Mouse (Mus musculus) myocyte (in vitro differentiated cells): Measurements from ENCODE around the gene Nxt1. TPM values are rescaled to one million over a fixed set of nuclear protein-coding genes. Genes with fewer than 3 reads are reported as not detected.

Experiments used
- H3K27me3 ChIP-seq: one replicate; pipeline ENCODE4 v1.6.1; 2011; ENCODE audit not compliant: control insufficient read depth, insufficient read depth, insufficient read length
- H3K36me3 ChIP-seq: one replicate; pipeline ENCODE4 v1.6.1; 2011; ENCODE audit not compliant: control insufficient read depth, insufficient read depth
- H3K4me2 ChIP-seq: one replicate; pipeline ENCODE4 v1.6.1; 2011; ENCODE audit warnings: low read depth, control low read depth
- H3K4me3 ChIP-seq: one replicate; pipeline ENCODE4 v1.5.1; 2011; ENCODE audit warnings: mild to moderate bottlenecking, control low read depth, moderate library complexity
- H3K79me2 ChIP-seq: one replicate; pipeline ENCODE4 v1.6.1; 2011; ENCODE audit not compliant: control insufficient read depth, insufficient read depth
- H3ac ChIP-seq: one replicate; pipeline ENCODE4 v1.6.1; 2011; ENCODE audit not compliant: control insufficient read depth, insufficient read length
- CEBPB ChIP-seq: IDR thresholded peaks from 2 replicates; pipeline ENCODE4 v1.6.1; 2011; ENCODE audit warnings: mild to moderate bottlenecking, moderate library complexity; ENCODE audit not compliant: poor library complexity, insufficient read depth, severe bottlenecking
- E2F4 ChIP-seq: IDR thresholded peaks from one replicate; pipeline ENCODE4 v1.6.1; 2011; ENCODE audit warnings: mild to moderate bottlenecking, control low read depth, moderate library complexity; ENCODE audit not compliant: insufficient read depth
- MAX ChIP-seq: IDR thresholded peaks from one replicate; pipeline ENCODE4 v1.6.1; 2011; ENCODE audit warnings: low read depth, mild to moderate bottlenecking, control low read depth
- MYOD1 ChIP-seq, 3 experiments: IDR thresholded peaks; one replicate each; pipeline ENCODE4 v1.6.1; 2011; ENCODE audit warnings: control low read depth in 2 of 3, low read depth in 2 of 3, mild to moderate bottlenecking in 2 of 3, moderate library complexity in 1 of 3; ENCODE audit not compliant: insufficient read length in 2 of 3, control insufficient read depth in 1 of 3
- MYOG ChIP-seq, 3 experiments: IDR thresholded peaks; one replicate each; pipeline ENCODE4 v1.6.1; 2011; ENCODE audit warnings: control low read depth in 2 of 3, low read depth in 2 of 3, mild to moderate bottlenecking in 2 of 3; ENCODE audit not compliant: insufficient read length in 2 of 3, control insufficient read depth in 1 of 3, insufficient read depth in 1 of 3
- POLR2A ChIP-seq: IDR thresholded peaks from one replicate; pipeline ENCODE4 v1.6.1; 2011; ENCODE audit warnings: low read depth, mild to moderate bottlenecking, control low read depth, moderate library complexity; ENCODE audit not compliant: insufficient read length
- POLR2AphosphoS2 ChIP-seq: IDR thresholded peaks from one replicate; pipeline ENCODE4 v1.6.1; 2011; ENCODE audit warnings: low read depth, control low read depth; ENCODE audit not compliant: insufficient read length
- REST ChIP-seq: IDR thresholded peaks from one replicate; pipeline ENCODE4 v1.6.1; 2011; ENCODE audit warnings: mild to moderate bottlenecking, control low read depth, moderate library complexity; ENCODE audit not compliant: insufficient read depth, insufficient read length
- SRF ChIP-seq: IDR thresholded peaks from one replicate; pipeline ENCODE4 v1.6.1; 2011; ENCODE audit warnings: low read depth; ENCODE audit not compliant: control insufficient read depth, insufficient read length
- TCF12 ChIP-seq: IDR thresholded peaks from one replicate; pipeline ENCODE4 v1.6.1; 2011; ENCODE audit warnings: mild to moderate bottlenecking, control low read depth; ENCODE audit not compliant: poor library complexity, insufficient read depth, severe bottlenecking
- TCF3 ChIP-seq: IDR thresholded peaks from one replicate; pipeline ENCODE4 v1.6.1; 2011; ENCODE audit warnings: low read depth, control low read depth; ENCODE audit not compliant: insufficient read length
- USF1 ChIP-seq: IDR thresholded peaks from one replicate; pipeline ENCODE4 v1.6.1; 2011; ENCODE audit warnings: low read depth, mild to moderate bottlenecking, control low read depth, moderate library complexity
- polyA plus RNA-seq: library from polyadenylated mRNA; unstranded; fragments of >200 nt; fragmentation: generic; extraction: Trizol; gene quantifications from one replicate; pipeline ENCODE4 v1.2.1, GENCODE M21; 2012; ENCODE audit warnings: missing spikeins

Nxt1 gene
- polyA plus RNA-seq, 1 experiment: 36.8 TPM

- H3K36me3 ChIP-seq: no peaks in the 10 kb centered on the region
- no peak overlapping the region for H3ac ChIP-seq
- H3K4me2 ChIP-seq: no peak overlapping the region
- no peaks in the 10 kb centered on the region for H3K79me2 ChIP-seq
- H3K4me3 ChIP-seq: no peak overlapping the region
- H3K27me3 ChIP-seq: no peaks in the 10 kb centered on the region
- no peak for TF ChIP-seq SRF
- no peak for TF ChIP-seq POLR2A
- TF ChIP-seq E2F4: no peak
- no peak for TF ChIP-seq CEBPB
- TF ChIP-seq POLR2AphosphoS2: no peak
- no peak for TF ChIP-seq REST
- TF ChIP-seq TCF12: no peak
- TF ChIP-seq TCF3: no peak
- TF ChIP-seq MAX: no peak
- no peak for TF ChIP-seq MYOG (IDR thresholded peaks at IDR 0.05; ENCODE audit: control insufficient read depth in 1 of 3, insufficient read depth in 1 of 3, insufficient read length in 2 of 3, low read depth in 2 of 3)
- no peak for TF ChIP-seq MYOD1 (IDR thresholded peaks at IDR 0.05; ENCODE audit: control insufficient read depth in 1 of 3, insufficient read length in 2 of 3, low read depth in 2 of 3)
Measured at GRCm38 (mm10) chr2:148650587-148651357, 21.6 kb upstream of the Nxt1 start.

GRCm38 (mm10) chr2:148654961-148655360, 17.4 kb upstream of the Nxt1 start:
- TF ChIP-seq CEBPB: no peak
- TF ChIP-seq MYOD1 (IDR thresholded peaks at IDR 0.05; ENCODE audit: control insufficient read depth in 1 of 3, insufficient read length in 2 of 3, low read depth in 2 of 3): no peak
- no peak for TF ChIP-seq SRF
- H3K27me3 ChIP-seq: peaks cover 4% of the 10 kb centered on the region
- no peak overlapping the region for H3K4me2 ChIP-seq
- no peaks in the 10 kb centered on the region for H3K36me3 ChIP-seq
- H3K79me2 ChIP-seq: no peaks in the 10 kb centered on the region
- H3ac ChIP-seq: no peak overlapping the region
- no peak overlapping the region for H3K4me3 ChIP-seq

DNA sequence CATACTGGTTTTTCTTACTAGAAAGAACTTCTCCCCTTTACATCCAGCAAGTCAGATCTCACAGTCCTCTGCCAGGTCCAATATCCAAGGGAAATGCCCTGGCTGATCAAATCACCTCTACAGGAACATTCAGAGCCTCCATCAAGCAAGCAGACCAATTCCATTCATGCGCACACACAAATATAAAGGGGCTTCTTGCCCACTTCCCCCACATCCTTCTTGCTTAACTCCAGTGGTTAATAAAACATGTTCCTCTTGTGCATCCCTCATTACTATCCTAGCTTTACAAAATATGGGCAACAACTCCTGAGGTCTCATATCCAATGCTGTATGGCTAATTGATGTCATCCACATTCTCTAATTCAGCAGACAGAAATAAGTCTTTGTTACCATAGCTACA, 8.9 kb upstream of the Nxt1 start:
- no peaks in the 10 kb centered on the region for H3K36me3 ChIP-seq
- H3K79me2 ChIP-seq: no peaks in the 10 kb centered on the region
- no peak overlapping the region for H3K4me3 ChIP-seq
- no peak overlapping the region for H3K4me2 ChIP-seq
- peaks cover 19% of the 10 kb centered on the region for H3K27me3 ChIP-seq
- H3ac ChIP-seq: no peak overlapping the region
- TF ChIP-seq TCF12 (no peak), REST (no peak), CEBPB (no peak), MYOG (IDR thresholded peaks at IDR 0.05; ENCODE audit: control insufficient read depth in 1 of 3, insufficient read depth in 1 of 3, insufficient read length in 2 of 3, low read depth in 2 of 3) (no peak), TCF3 (no peak), MAX (no peak), MYOD1 (IDR thresholded peaks at IDR 0.05; ENCODE audit: control insufficient read depth in 1 of 3, insufficient read length in 2 of 3, low read depth in 2 of 3) (no peak), POLR2A (no peak), SRF (no peak), E2F4 (no peak), POLR2AphosphoS2 (no peak), USF1 (no peak)

GRCm38 (mm10) chr2:148677801-148678200, 5.4 kb downstream of the Nxt1 start:
- Histone ChIP-seq H3K4me2 (no peak overlapping the region), H3K36me3 (peaks cover 24% of the 10 kb centered on the region), H3K4me3 (no peak overlapping the region)

DNA sequence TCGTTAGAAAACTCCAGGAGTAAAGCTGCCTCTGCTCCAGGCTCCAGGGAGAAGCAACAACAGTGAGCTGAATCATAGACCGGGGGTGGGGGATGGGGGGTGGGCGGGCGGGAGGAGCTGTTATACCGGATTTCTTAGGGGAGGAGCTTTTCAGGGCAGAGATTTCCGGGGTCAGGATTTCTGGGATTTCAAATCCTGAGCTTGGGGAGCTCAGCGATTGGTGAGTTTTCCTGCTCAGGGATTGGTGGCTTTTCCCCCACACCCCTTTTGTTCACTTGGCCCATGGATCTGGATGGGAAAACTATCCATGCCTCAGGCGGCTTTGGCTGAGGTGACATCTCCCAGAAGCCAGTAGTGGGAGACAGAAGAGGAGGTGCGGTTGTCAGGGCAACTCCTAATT, 6.9 kb downstream of the Nxt1 start:
- Histone ChIP-seq H3ac (no peak overlapping the region), H3K27me3 (no peaks in the 10 kb centered on the region), H3K4me2 (peak overlapping the region; percentile 91), H3K4me3 (peak overlapping the region; percentile 93), H3K79me2 (peaks cover 41% of the 10 kb centered on the region), H3K36me3 (peaks cover 27% of the 10 kb centered on the region)
- TF ChIP-seq POLR2AphosphoS2 (peak; percentile 44), TCF12 (no peak), POLR2A (peak; percentile 65)

More at GRCm38 (mm10) chr2:148677801-148678200, 5.4 kb downstream of the Nxt1 start:
- peak; percentile 18 for TF ChIP-seq POLR2AphosphoS2
- TF ChIP-seq SRF: no peak
- Histone ChIP-seq H3K27me3 (no peaks in the 10 kb centered on the region), H3ac (no peak overlapping the region), H3K79me2 (peaks cover 47% of the 10 kb centered on the region)
